Mouse (Mus musculus): ENCODE measurements around the gene Cx3cr1.
A peak's percentile ranks its signal among the peaks of the same experiment; 100 is the strongest.

Gene Cx3cr1

DNA sequence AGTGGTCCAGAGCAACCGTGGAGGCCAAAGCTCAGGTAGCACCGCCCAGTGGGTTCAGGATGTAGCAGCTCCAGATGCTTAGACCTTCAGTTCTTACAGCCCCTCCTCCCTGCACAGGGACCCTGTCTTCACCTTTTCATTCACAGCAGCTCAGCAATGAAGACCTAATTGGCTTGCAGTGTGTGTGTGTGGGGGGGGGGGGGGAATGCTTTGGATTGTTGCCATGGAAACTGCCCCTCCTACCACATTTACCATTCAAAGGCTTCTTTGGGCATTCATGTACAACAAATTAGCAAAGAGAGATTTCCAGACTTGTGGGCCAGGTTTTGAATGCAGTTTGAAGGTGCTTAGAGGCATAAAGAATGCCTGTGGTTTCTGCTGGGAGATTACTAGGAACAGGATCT, 180.8 kb downstream of the Cx3cr1 start:
- no peak for DNase-seq (ENCODE audit: low spot score in 2 of 2)

GRCm38 (mm10) chr9:119887144-119887901, 182.4 kb downstream of the Cx3cr1 start:
- DNase-seq (ENCODE audit: low spot score in 2 of 2), result peak in 1 of 2 experiments; percentile 3

DNA sequence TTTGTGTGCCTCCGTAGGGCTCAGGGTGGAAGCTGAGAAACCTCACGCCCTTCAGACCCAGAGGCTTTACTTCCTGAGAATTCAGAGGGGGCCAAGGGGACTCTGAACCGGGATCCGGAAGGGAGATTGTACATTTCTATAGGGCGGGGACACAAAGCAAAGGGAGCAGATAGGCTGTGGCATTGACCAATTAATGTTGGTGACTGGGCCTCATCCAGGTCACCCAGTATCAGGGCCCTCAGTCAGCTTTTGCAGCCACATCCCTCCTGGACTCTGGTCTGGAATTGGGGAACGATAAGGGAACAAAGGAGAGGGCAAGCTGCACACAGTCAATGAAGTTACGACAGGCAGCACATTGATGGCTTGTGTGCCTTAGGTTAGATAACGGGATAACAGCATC, 215.5 kb downstream of the Cx3cr1 start:
- DNase-seq (ENCODE audit: low spot score in 2 of 2), result no peak

GRCm38 (mm10) chr9:119853071-119853846, 216.4 kb downstream of the Cx3cr1 start:
- no peak for DNase-seq (ENCODE audit: low spot score in 2 of 2)

GRCm38 (mm10) chr9:119852347-119853030, 217.2 kb downstream of the Cx3cr1 start:
- DNase-seq (ENCODE audit: low spot score in 2 of 2), result no peak

All from frontal cortex, postnatal 25 days (tissue).